Mouse (Mus musculus): ENCODE measurements around the gene Ctdsp2. TPM values are rescaled to one million over a fixed set of nuclear protein-coding genes. Genes with fewer than 3 reads are reported as not detected.
A peak's percentile ranks its signal among the peaks of the same experiment; 100 is the strongest.

Gene Ctdsp2
- polyA plus RNA-seq, 1 experiment from 2014 or later, result 26.0 TPM

- WGBS, result 76% methylated on average over 5 of the region's 5 CpGs
- Histone ChIP-seq H3K36me3 (no peaks in the 10 kb centered on the region), H3K9me3 (no peaks in the 10 kb centered on the region), H3K4me1 (0 out of 2 replicates have a peak, but pooled peaks cover 5% of the 10 kb centered on the region), H3K4me3 (no peak overlapping the region), H3K9ac (replicated peaks) (no peak overlapping the region), H3K4me2 (replicated peaks) (no peak overlapping the region), H3K27ac (replicated peaks) (no peak overlapping the region), H3K27me3 (no peaks in the 10 kb centered on the region)
- no peak for ATAC-seq (replicated peaks)
Measured at GRCm38 (mm10) chr10:126949824-126950223, 28.7 kb upstream of the Ctdsp2 start.

DNA sequence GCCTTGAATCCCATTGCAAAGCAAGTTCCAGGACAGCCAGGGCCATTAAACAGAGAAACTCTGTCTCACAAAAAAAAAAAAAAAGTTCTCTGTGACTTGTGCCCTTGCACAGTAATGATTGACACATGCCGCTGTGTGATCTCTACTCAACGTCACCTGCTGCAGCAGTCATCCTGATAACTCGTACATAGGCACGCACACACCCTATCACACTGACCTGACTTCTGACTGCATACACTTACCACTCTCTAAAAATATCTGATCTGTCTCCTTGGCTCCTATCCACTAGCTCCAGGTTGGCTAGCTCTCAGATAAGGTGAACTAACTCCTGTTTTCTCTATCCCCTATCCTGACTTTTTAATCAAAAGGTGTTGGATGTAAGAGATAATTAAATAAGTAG lies 27.9 kb upstream of the Ctdsp2 start:
- Histone ChIP-seq H3K4me3 (no peak overlapping the region), H3K27me3 (no peaks in the 10 kb centered on the region), H3K36me3 (no peaks in the 10 kb centered on the region), H3K4me1 (0 out of 2 replicates have a peak, but pooled peaks cover 5% of the 10 kb centered on the region), H3K9me3 (no peaks in the 10 kb centered on the region), H3K27ac (replicated peaks) (no peak overlapping the region), H3K4me2 (replicated peaks) (no peak overlapping the region), H3K9ac (replicated peaks) (no peak overlapping the region)
- 88% methylated on average over 4 of the region's 4 CpGs for WGBS
- no peak for ATAC-seq (replicated peaks)

GRCm38 (mm10) chr10:126952375-126952774 lies 26.1 kb upstream of the Ctdsp2 start:
- Histone ChIP-seq H3K36me3 (no peaks in the 10 kb centered on the region), H3K9me3 (no peaks in the 10 kb centered on the region), H3K9ac (replicated peaks) (no peak overlapping the region), H3K4me3 (no peak overlapping the region), H3K27me3 (no peaks in the 10 kb centered on the region), H3K27ac (replicated peaks) (no peak overlapping the region), H3K4me2 (replicated peaks) (no peak overlapping the region), H3K4me1 (peaks cover 19% of the 10 kb centered on the region)
- WGBS, result 96% methylated on average over 1 of the region's 1 CpGs
- no peak for ATAC-seq (replicated peaks)

DNA sequence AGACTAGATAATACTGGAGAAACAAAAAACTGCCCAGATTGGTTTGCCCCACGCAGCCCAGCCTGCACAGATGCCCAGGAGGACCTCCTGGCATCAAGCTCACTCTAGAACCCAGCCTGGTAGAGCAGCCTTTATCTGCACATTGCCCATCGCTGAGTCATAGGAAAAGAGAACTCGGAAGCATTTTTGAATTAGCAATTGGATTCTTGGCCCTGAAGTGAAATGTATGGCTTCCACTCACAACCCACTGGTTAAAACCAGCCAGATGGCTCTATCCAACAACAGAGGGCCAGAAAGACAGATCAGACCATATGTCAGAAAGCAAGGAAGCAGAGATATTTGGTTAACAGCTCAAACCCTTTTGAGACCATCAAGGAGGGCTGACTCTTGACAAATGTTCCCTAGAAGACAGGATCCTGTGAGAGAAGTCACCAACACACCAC lies 25.5 kb upstream of the Ctdsp2 start:
- WGBS, result 74% methylated on average over 3 of the region's 3 CpGs
- Histone ChIP-seq H3K27ac (replicated peaks) (no peak overlapping the region; the same call in 1 of the 2 replicates), H3K4me2 (replicated peaks) (no peak overlapping the region), H3K4me3 (no peak overlapping the region), H3K36me3 (no peaks in the 10 kb centered on the region), H3K9ac (replicated peaks) (no peak overlapping the region), H3K27me3 (no peaks in the 10 kb centered on the region), H3K4me1 (peaks cover 24% of the 10 kb centered on the region), H3K9me3 (no peaks in the 10 kb centered on the region)
- ATAC-seq (replicated peaks), result no peak

- Histone ChIP-seq H3K27ac (replicated peaks) (peak overlapping the region; percentile 87), H3K9me3 (no peaks in the 10 kb centered on the region), H3K36me3 (no peaks in the 10 kb centered on the region), H3K4me2 (replicated peaks) (peak overlapping the region; percentile 42), H3K27me3 (no peaks in the 10 kb centered on the region), H3K4me1 (peaks cover 28% of the 10 kb centered on the region), H3K4me3 (peak overlapping the region; percentile 2; the same call in 1 of the 2 replicates), H3K9ac (replicated peaks) (peak overlapping the region; percentile 35)
- under 1% methylated on average over 15 of the region's 15 CpGs for WGBS
- peak; percentile 36 for ATAC-seq (replicated peaks)
Measured at GRCm38 (mm10) chr10:126956692-126957358, 21.7 kb upstream of the Ctdsp2 start.

DNA sequence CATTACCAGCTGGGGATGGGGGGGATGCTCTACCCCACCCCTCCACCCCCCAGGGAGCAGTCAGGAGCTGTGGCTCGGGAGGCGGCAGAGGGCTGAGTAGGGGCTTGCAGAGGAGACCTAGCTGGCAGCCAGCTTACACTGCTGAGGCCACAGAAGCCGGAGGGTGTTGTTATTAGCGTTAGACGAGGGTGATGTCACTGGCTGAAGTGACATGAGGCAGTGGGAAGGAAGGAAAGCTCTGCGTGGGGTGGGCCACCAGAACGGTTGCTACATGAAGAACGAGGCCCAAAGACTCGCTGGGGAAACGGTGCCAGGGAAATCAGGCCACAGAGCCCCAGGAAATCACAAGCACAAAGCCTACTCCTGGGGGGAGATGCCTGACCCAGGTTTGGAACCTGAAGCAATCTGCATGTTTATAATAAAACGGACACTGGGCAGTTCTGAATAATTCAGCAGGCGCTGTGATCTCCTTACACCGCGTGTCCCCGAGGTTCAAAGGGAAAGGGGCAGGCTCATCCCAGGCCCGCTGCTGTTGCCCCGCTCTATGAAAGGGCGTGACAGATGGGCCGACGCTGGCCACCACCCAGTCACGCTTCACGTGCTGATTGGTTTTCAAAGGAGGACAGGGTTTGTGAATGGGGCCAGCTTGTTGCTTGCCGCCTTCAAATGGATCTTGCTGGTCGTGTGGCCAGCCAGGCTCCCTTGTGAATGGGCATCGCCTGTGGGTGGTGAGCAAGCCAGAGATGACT lies 21.0 kb upstream of the Ctdsp2 start:
- Histone ChIP-seq H3K9ac (replicated peaks) (peak overlapping the region; percentile 35), H3K36me3 (no peaks in the 10 kb centered on the region), H3K27ac (replicated peaks) (peak overlapping the region; percentile 87), H3K4me2 (replicated peaks) (peak overlapping the region; percentile 42), H3K9me3 (no peaks in the 10 kb centered on the region), H3K4me3 (peak overlapping the region; percentile 4), H3K27me3 (no peaks in the 10 kb centered on the region), H3K4me1 (peaks cover 35% of the 10 kb centered on the region)
- peak; percentile 86 for ATAC-seq (replicated peaks)
- under 1% methylated on average over 25 of the region's 25 CpGs for WGBS

GRCm38 (mm10) chr10:126960496-126960895 lies 18.0 kb upstream of the Ctdsp2 start:
- WGBS, result 78% methylated on average over 8 of the region's 8 CpGs
- H3K9me3 ChIP-seq, result no peaks in the 10 kb centered on the region
- H3K27me3 ChIP-seq, result no peaks in the 10 kb centered on the region
- no peak overlapping the region for H3K9ac ChIP-seq (replicated peaks)
- ATAC-seq (replicated peaks), result no peak
- H3K27ac ChIP-seq (replicated peaks), result no peak overlapping the region
- peaks cover 39% of the 10 kb centered on the region for H3K4me1 ChIP-seq
- H3K4me2 ChIP-seq (replicated peaks), result no peak overlapping the region
- no peak overlapping the region for H3K4me3 ChIP-seq
- no peaks in the 10 kb centered on the region for H3K36me3 ChIP-seq

DNA sequence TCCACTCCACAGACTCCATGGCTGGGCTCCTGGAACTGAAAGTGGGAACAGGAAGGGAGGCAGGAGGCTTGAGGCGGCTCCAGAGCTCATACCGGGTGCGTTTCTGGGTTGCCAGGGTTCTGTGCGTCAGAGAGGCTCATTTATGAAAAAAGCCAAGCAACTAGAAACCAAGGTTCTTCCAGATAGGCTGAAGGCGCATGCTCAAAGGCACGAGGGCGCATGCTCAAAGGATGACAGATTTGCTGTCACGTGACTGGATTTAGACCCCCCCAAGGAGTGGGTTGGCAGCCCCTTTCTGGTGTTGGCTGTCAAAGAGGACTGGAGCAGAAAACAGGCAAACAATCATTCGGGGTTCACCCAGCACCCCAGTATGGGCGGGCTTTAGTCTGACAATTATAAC lies 16.8 kb upstream of the Ctdsp2 start:
- 46% methylated on average over 10 of the region's 10 CpGs for WGBS
- Histone ChIP-seq H3K4me3 (no peak overlapping the region), H3K27me3 (no peaks in the 10 kb centered on the region), H3K4me2 (replicated peaks) (no peak overlapping the region), H3K4me1 (peaks cover 32% of the 10 kb centered on the region), H3K27ac (replicated peaks) (peak overlapping the region; percentile 90), H3K9ac (replicated peaks) (no peak overlapping the region), H3K9me3 (no peaks in the 10 kb centered on the region), H3K36me3 (no peaks in the 10 kb centered on the region)
- no peak for ATAC-seq (replicated peaks)

- H3K4me3 ChIP-seq, result no peak overlapping the region
- no peak overlapping the region for H3K9ac ChIP-seq (replicated peaks)
- no peaks in the 10 kb centered on the region for H3K9me3 ChIP-seq
- WGBS, result 22% methylated on average over 15 of the region's 15 CpGs
- H3K36me3 ChIP-seq, result no peaks in the 10 kb centered on the region
- peak; percentile 32 for ATAC-seq (replicated peaks)
- no peaks in the 10 kb centered on the region for H3K27me3 ChIP-seq
- peaks cover 26% of the 10 kb centered on the region for H3K4me1 ChIP-seq
- peak overlapping the region; percentile 90 for H3K27ac ChIP-seq (replicated peaks)
- H3K4me2 ChIP-seq (replicated peaks), result peak overlapping the region; percentile 4; the same call in 1 of the 2 replicates
Measured at GRCm38 (mm10) chr10:126962271-126962965, 16.1 kb upstream of the Ctdsp2 start.

DNA sequence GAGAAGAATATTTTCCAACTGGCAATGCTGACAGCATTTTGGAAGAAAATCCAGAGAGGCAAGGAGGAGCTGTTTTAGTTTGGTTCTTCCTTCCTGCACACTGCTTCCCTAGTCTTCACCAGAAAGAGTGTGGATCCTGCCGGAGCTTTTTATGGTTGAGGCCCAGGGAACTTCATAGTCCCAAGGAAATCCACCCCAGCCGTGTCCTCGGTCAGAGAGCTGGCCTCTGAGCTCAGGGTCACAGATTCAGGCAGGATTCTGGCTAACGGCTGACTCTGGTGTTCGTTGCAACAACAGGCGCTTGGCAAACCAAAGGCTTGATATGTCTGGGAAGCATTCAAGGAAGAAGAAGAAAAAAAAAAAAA lies 15.6 kb upstream of the Ctdsp2 start:
- no peaks in the 10 kb centered on the region for H3K9me3 ChIP-seq
- no peak overlapping the region for H3K9ac ChIP-seq (replicated peaks)
- H3K4me1 ChIP-seq, result peaks cover 20% of the 10 kb centered on the region
- H3K36me3 ChIP-seq, result no peaks in the 10 kb centered on the region
- H3K27me3 ChIP-seq, result no peaks in the 10 kb centered on the region
- H3K4me2 ChIP-seq (replicated peaks), result peak overlapping the region; percentile 28; the same call in 1 of the 2 replicates
- H3K27ac ChIP-seq (replicated peaks), result peak overlapping the region; percentile 90
- H3K4me3 ChIP-seq, result no peak overlapping the region
- no peak for ATAC-seq (replicated peaks)
- WGBS, result 48% methylated on average over 6 of the region's 6 CpGs

- H3K27me3 ChIP-seq, result no peaks in the 10 kb centered on the region
- no peak overlapping the region for H3K4me3 ChIP-seq
- H3K9ac ChIP-seq (replicated peaks), result no peak overlapping the region
- 88% methylated on average over 8 of the region's 8 CpGs for WGBS
- no peaks in the 10 kb centered on the region for H3K36me3 ChIP-seq
- no peak overlapping the region for H3K4me2 ChIP-seq (replicated peaks)
- H3K9me3 ChIP-seq, result no peaks in the 10 kb centered on the region
- H3K27ac ChIP-seq (replicated peaks), result peak overlapping the region; percentile 90
- ATAC-seq (replicated peaks), result no peak
- peaks cover 20% of the 10 kb centered on the region for H3K4me1 ChIP-seq
Measured at GRCm38 (mm10) chr10:126963821-126964220, 14.7 kb upstream of the Ctdsp2 start.

Measured in forebrain, embryonic 15.5 days (tissue).